Mouse (Mus musculus): ENCODE data around the gene Fndc3b. TPM values are rescaled to one million over a fixed set of nuclear protein-coding genes. Genes with fewer than 3 reads are reported as not detected.
A peak's percentile ranks its signal among the peaks of the same experiment; 100 is the strongest.

The Fndc3b gene
- polyA plus RNA-seq, 1 experiment from 2014 or later = 6.1 TPM

- ATAC-seq (replicated peaks) = no peak
Measured at GRCm38 (mm10) chr3:27705056-27705455, 6.1 kb downstream of the Fndc3b start.

DNA sequence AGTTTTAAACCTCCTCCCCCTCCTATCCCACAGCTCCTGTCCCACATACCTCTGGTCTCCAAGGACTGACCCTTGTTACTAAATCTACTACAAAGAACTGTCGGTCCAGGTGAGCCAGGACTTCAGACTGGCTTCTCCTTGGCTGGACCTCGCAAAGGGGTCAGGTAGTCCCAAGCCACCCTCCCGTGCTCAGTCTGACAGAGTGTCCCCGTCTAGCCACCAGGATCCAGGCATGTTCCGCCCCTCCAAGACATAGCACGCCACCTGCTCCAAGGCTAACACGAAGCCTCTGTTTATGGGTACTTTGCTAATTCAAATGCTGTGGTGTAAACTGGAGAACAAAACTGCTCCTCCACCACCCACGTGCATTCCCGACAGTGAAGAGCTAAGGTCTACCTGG is 6.5 kb downstream of the Fndc3b start:
- Histone ChIP-seq H3K4me1 (peaks cover 13% of the 10 kb centered on the region), H3K9me3 (no peaks in the 10 kb centered on the region), H3K27me3 (no peaks in the 10 kb centered on the region), H3K36me3 (no peaks in the 10 kb centered on the region), H3K27ac (replicated peaks) (no peak overlapping the region), H3K4me3 (no peak overlapping the region), H3K9ac (replicated peaks) (no peak overlapping the region), H3K4me2 (replicated peaks) (no peak overlapping the region)
- WGBS = 83% methylated on average over 9 of the region's 9 CpGs
- no peak for ATAC-seq (replicated peaks)

More at GRCm38 (mm10) chr3:27705056-27705455, 6.1 kb downstream of the Fndc3b start:
- no peaks in the 10 kb centered on the region for H3K36me3 ChIP-seq
- WGBS = 57% methylated on average over 4 of the region's 4 CpGs
- no peak overlapping the region for H3K27ac ChIP-seq (replicated peaks)
- H3K4me2 ChIP-seq (replicated peaks) = no peak overlapping the region
- H3K4me1 ChIP-seq = peaks cover 17% of the 10 kb centered on the region
- H3K9ac ChIP-seq (replicated peaks) = no peak overlapping the region
- no peaks in the 10 kb centered on the region for H3K9me3 ChIP-seq
- H3K4me3 ChIP-seq = no peak overlapping the region
- H3K27me3 ChIP-seq = no peaks in the 10 kb centered on the region

DNA sequence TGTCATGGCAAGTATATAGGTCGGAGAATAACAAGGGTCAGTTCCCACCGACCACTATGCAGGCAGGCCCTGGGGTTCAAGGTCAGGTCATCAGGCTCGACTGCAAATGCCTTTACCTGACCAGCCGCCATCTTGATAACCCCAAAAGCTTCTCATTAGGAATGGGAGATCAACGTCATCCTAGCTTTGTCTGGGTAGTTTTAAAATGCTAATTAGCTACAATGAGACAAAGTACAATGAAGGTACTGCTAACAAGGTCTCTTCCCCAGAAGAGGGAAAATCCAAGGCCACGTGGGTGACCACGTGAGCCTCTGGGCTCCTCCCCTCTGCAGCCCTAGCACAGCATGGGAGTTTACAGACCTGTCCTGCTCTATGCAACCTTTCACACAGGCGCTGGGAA is 7.6 kb downstream of the Fndc3b start:
- Histone ChIP-seq H3K9me3 (no peaks in the 10 kb centered on the region), H3K4me2 (replicated peaks) (no peak overlapping the region), H3K4me1 (peaks cover 2% of the 10 kb centered on the region; the same call in 1 of the 2 replicates), H3K9ac (replicated peaks) (no peak overlapping the region), H3K27me3 (no peaks in the 10 kb centered on the region), H3K36me3 (no peaks in the 10 kb centered on the region), H3K27ac (replicated peaks) (no peak overlapping the region), H3K4me3 (no peak overlapping the region)
- no peak for ATAC-seq (replicated peaks)
- WGBS = 79% methylated on average over 8 of the region's 8 CpGs

DNA sequence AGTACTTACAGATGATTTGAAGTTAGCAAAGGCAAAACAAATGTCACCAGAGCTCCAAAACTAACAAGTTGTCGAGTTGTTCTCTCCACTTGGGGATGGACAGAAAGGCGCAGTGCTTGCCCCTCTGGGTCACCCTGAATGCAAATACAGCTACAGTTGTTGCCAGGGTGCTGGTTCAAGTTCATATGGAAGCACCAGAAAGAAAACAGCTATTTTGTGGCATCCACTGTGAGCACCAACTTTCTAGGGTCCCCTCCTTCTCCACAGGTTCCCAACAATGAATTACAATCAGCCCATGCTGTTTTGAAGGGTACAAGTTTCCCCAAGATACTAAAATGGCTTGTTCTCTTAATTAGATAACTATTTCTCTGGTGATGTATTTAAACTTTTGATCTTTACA is 8.0 kb downstream of the Fndc3b start:
- Histone ChIP-seq H3K27ac (replicated peaks) (no peak overlapping the region), H3K27me3 (no peaks in the 10 kb centered on the region), H3K4me3 (no peak overlapping the region), H3K9ac (replicated peaks) (no peak overlapping the region), H3K9me3 (no peaks in the 10 kb centered on the region), H3K4me2 (replicated peaks) (no peak overlapping the region), H3K4me1 (no peaks in the 10 kb centered on the region), H3K36me3 (no peaks in the 10 kb centered on the region)
- ATAC-seq (replicated peaks) = no peak
- 97% methylated on average over 2 of the region's 2 CpGs for WGBS

DNA sequence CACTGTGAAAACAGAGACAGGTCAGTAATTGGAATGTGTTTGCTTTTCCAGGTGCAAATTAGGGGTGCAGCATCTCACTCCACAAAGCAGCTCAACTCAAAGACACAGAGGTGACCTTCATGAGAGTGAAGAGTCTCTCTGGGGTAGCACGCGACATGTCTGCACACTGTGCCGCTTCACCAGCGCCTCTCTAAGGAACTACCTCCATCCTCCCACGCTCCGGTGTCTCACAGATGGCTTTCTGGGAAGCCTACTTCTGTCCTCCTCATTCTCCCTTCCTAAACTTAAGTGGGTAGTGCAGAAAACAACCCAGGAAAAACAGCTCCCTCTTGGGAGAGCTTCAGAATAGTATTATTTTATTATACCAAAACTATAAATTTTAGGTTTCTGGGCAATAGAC is 12.4 kb downstream of the Fndc3b start:
- Histone ChIP-seq H3K27ac (replicated peaks) (no peak overlapping the region), H3K4me1 (no peaks in the 10 kb centered on the region), H3K4me2 (replicated peaks) (no peak overlapping the region), H3K4me3 (no peak overlapping the region), H3K9me3 (no peaks in the 10 kb centered on the region), H3K9ac (replicated peaks) (no peak overlapping the region), H3K36me3 (no peaks in the 10 kb centered on the region), H3K27me3 (no peaks in the 10 kb centered on the region)
- WGBS = 98% methylated on average over 6 of the region's 6 CpGs
- ATAC-seq (replicated peaks) = no peak

DNA sequence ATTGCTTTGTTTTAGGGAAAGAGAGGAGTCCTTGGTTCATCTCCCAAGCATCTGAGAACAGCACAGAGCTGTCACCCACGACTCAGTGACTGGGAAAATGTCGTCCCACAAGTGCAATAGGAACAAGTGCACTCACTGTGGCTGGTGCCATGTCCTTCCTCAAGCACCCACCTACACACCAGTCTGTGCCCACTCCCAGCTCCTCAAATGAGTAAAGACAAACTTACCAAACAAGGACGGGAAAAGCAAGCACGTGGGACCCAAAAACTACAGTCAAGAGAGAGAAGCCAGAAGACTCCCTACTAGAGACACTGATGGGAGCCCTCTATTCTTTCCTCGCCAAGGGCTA is 14.7 kb downstream of the Fndc3b start:
- Histone ChIP-seq H3K27ac (replicated peaks) (no peak overlapping the region), H3K27me3 (no peaks in the 10 kb centered on the region), H3K36me3 (no peaks in the 10 kb centered on the region), H3K4me1 (no peaks in the 10 kb centered on the region), H3K9ac (replicated peaks) (no peak overlapping the region), H3K4me3 (no peak overlapping the region), H3K4me2 (replicated peaks) (no peak overlapping the region), H3K9me3 (no peaks in the 10 kb centered on the region)
- WGBS = 81% methylated on average over 5 of the region's 5 CpGs
- ATAC-seq (replicated peaks) = no peak

DNA sequence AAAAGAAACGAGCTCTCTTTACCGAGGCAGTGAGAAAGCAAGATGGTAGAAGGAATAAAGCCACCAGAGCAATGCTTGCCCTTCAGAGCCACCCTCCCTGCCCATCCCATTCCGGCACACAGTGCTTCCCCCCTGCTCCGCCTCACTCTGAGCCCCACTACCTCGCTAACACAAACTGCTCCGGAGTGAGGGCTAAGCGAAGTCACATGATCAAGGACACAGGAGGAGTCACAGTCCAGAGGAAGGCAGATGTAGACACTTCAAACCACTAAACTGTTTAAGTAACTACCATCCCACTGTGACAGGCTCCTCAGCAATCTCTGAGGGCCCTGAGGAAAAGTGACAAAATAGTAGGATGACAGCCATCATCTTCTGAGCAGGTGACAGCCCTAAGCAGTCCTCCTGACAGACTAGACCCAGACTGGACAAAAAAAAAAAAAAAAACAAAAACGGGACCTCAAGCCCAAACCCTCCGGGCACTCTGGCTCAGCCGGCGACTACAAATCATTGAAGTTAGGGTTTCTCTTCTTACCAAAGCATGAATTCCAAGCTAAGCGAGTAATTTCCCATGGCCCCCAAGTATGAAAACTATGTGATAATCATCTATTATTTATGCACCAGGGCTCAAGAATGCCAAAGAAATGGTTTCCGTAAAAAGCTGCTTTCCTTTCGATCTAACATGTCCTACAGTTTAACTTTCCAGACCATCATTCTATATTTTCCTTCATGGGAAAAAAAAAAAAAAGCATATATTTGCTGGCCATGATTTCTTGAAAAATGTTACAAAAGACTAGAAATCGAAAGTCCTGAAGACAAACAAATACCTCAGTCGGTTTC is 15.3 kb downstream of the Fndc3b start:
- H3K36me3 ChIP-seq = no peaks in the 10 kb centered on the region
- WGBS = 82% methylated on average over 16 of the region's 16 CpGs
- no peak overlapping the region for H3K9ac ChIP-seq (replicated peaks)
- no peaks in the 10 kb centered on the region for H3K27me3 ChIP-seq
- H3K27ac ChIP-seq (replicated peaks) = no peak overlapping the region
- H3K4me2 ChIP-seq (replicated peaks) = no peak overlapping the region
- H3K4me3 ChIP-seq = no peak overlapping the region
- ATAC-seq (replicated peaks) = no peak
- no peaks in the 10 kb centered on the region for H3K4me1 ChIP-seq
- no peaks in the 10 kb centered on the region for H3K9me3 ChIP-seq

DNA sequence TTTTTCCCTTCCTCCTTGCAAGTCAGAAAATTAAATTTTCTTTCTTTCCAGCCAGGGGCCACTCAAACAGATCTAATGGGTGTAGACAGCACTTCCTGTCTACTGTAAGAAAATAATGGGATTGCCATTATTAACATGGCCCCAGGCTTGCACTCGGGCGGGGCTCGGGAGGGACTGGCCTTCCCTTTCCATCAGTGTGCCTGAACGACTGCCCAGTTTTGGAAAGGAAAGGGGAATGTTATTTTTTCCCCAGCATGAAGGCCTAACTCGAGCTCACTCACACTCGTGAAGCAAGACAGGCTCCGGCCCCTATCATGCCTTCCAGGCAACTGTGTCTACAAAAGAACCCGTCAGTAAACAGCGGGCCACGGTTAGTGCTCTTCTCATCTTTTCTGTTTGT is 16.5 kb downstream of the Fndc3b start:
- Histone ChIP-seq H3K9me3 (no peaks in the 10 kb centered on the region), H3K4me1 (peaks cover 5% of the 10 kb centered on the region; the same call in 1 of the 2 replicates), H3K4me3 (no peak overlapping the region), H3K36me3 (no peaks in the 10 kb centered on the region), H3K27me3 (no peaks in the 10 kb centered on the region), H3K27ac (replicated peaks) (no peak overlapping the region), H3K9ac (replicated peaks) (no peak overlapping the region), H3K4me2 (replicated peaks) (no peak overlapping the region)
- 83% methylated on average over 10 of the region's 10 CpGs for WGBS
- ATAC-seq (replicated peaks) = no peak

DNA sequence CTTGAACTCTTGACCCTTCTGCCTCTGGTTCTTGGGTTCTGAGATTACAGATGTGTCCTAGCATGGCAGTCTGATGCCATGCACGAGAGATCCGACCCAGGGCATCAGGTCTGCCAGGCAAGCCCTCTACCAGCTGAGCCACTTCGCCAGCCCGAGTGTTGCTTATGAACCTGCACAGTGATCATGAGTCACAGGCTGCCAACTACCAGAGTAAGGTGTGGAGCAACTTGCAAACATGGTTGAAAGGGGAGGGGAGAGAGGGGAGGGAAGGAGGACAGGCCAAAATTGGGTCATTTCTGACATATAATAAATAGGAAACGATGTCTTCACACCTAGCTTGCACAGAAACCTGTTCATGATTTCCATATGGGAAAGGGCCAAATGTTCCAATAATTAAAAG is 17.0 kb downstream of the Fndc3b start:
- WGBS = 89% methylated on average over 5 of the region's 5 CpGs
- Histone ChIP-seq H3K4me3 (no peak overlapping the region), H3K27me3 (no peaks in the 10 kb centered on the region), H3K4me2 (replicated peaks) (no peak overlapping the region), H3K9ac (replicated peaks) (no peak overlapping the region), H3K36me3 (no peaks in the 10 kb centered on the region), H3K4me1 (peaks cover 9% of the 10 kb centered on the region; the same call in 1 of the 2 replicates), H3K9me3 (no peaks in the 10 kb centered on the region), H3K27ac (replicated peaks) (no peak overlapping the region)
- no peak for ATAC-seq (replicated peaks)

DNA sequence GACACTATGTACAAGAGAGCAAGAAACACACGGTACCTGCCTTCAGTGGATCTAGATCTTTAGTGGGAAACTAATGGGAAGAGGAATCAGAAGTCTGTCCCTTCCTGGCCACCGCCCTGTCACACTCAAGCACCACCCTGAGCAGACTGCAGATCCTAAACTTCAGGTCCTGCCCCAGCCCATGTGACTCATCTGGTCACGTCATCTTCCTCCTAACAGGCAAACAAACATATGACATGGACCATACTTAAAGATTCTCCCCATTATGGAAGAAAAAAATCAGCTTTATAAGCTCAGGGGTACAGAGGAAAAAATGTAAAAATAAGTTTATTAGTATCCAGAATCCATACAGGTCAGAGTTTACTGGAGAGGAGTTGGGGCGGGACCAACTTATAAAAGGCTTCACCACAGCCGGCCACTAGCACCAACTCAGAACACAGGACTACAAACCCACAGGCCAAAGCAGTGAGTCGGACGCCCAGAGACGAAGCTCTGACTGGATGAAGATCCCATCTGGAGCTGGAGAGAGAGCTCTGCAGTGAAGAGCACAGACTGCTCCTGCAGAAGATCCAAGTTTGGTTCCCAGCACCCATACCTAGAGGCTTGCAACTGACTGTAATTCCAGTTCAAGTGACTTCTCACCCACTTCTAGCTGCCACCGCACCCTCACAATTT is 19.5 kb downstream of the Fndc3b start:
- ATAC-seq (replicated peaks) = no peak
- no peaks in the 10 kb centered on the region for H3K27me3 ChIP-seq
- H3K9me3 ChIP-seq = no peaks in the 10 kb centered on the region
- H3K4me2 ChIP-seq (replicated peaks) = no peak overlapping the region
- H3K27ac ChIP-seq (replicated peaks) = no peak overlapping the region
- no peak overlapping the region for H3K4me3 ChIP-seq
- 87% methylated on average over 9 of the region's 9 CpGs for WGBS
- H3K4me1 ChIP-seq = peaks cover 9% of the 10 kb centered on the region; the same call in 1 of the 2 replicates
- no peaks in the 10 kb centered on the region for H3K36me3 ChIP-seq
- no peak overlapping the region for H3K9ac ChIP-seq (replicated peaks)

- 0 out of 2 replicates have a peak, but pooled peaks have one; percentile 33 for ATAC-seq (replicated peaks)
- Histone ChIP-seq H3K9ac (replicated peaks) (no peak overlapping the region), H3K27me3 (no peaks in the 10 kb centered on the region), H3K4me3 (no peak overlapping the region), H3K36me3 (no peaks in the 10 kb centered on the region), H3K4me2 (replicated peaks) (no peak overlapping the region), H3K4me1 (peaks cover 9% of the 10 kb centered on the region; the same call in 1 of the 2 replicates), H3K27ac (replicated peaks) (no peak overlapping the region), H3K9me3 (no peaks in the 10 kb centered on the region)
- 56% methylated on average over 6 of the region's 6 CpGs for WGBS
Measured at GRCm38 (mm10) chr3:27690030-27690429, 21.1 kb downstream of the Fndc3b start.

DNA sequence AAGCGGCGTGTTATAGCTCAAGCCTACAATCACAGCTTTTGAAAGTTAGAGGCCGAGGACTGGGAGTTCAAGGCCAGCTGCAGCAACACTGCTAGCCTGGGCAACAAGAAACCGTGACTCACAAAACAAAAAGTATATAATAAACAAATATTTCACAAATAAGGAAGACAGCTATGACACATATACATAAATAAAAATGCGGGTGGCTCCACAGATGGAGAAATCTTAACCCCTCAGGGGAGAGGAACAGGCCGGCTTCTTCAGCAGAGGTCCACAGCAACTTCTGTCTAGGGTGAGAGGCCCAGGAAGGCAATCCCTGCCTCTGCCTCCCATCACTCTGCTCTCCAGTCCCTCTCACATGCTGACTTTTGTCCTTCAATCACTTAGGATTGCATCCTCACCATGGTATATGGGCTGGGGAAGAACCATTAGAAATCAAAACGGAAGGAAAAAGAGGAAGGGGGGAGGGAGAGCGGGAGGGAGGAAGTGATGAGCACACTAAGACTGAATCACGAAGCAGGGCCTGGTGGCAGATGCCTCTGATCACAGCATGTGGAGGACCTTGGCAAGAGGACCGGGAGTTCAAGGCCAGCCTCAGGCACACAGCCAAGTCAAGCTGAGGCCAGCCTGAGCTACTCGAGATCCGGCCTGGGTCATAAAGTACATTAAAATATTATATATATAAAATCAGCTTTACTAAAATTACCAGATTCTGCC is 21.8 kb downstream of the Fndc3b start:
- peaks cover 9% of the 10 kb centered on the region; the same call in 1 of the 2 replicates for H3K4me1 ChIP-seq
- H3K27me3 ChIP-seq = no peaks in the 10 kb centered on the region
- H3K27ac ChIP-seq (replicated peaks) = no peak overlapping the region
- no peak overlapping the region for H3K4me3 ChIP-seq
- ATAC-seq (replicated peaks) = no peak
- H3K4me2 ChIP-seq (replicated peaks) = no peak overlapping the region
- H3K36me3 ChIP-seq = no peaks in the 10 kb centered on the region
- H3K9me3 ChIP-seq = no peaks in the 10 kb centered on the region
- WGBS = 79% methylated on average over 12 of the region's 12 CpGs
- H3K9ac ChIP-seq (replicated peaks) = no peak overlapping the region
